Mouse (Mus musculus) kidney, postnatal 0 days (tissue): ENCODE results near the gene Mapt. TPM values are rescaled to one million over a fixed set of nuclear protein-coding genes. Genes with fewer than 3 reads are reported as not detected.

Experiments used
- ATAC-seq: fragments of 200-750 bp; cut with Nextera tagmentation; replicated peaks from 2 replicates; pipeline ENCODE4 v1.8.0; 2017; ENCODE audit warnings: low read depth, moderate number of reproducible peaks, moderate TSS enrichment, moderate library complexity; ENCODE audit not compliant: low FRiP score
- DNase-seq: peaks from one replicate; pipeline ENCODE4 v3.0.0-alpha.2; 2016; ENCODE audit warnings: low spot score
- H3K27ac ChIP-seq: fragments of 300-500 bp; sonication (generic); 2 replicates; pipeline ENCODE4 v1.5.1; 2014; ENCODE audit warnings: mild to moderate bottlenecking
- H3K27me3 ChIP-seq: fragments of 300-500 bp; sonication (generic); 2 replicates; pipeline ENCODE4 v1.6.1; 2014; ENCODE audit warnings: low read length, mixed read lengths; ENCODE audit not compliant: insufficient read depth
- H3K36me3 ChIP-seq: fragments of 300-500 bp; sonication (generic); 2 replicates; pipeline ENCODE4 v1.6.1; 2014; ENCODE audit warnings: low read length, mixed read lengths; ENCODE audit not compliant: insufficient read depth
- H3K4me1 ChIP-seq: fragments of 300-500 bp; sonication (generic); replicated peaks from 2 replicates; pipeline ENCODE4 v1.6.1; 2014; ENCODE audit warnings: antibody characterized with exemption, low read length, mixed read lengths; ENCODE audit not compliant: insufficient read depth
- H3K4me2 ChIP-seq: fragments of 300-500 bp; sonication (generic); 2 replicates; pipeline ENCODE4 v1.6.1; 2014; ENCODE audit warnings: mild to moderate bottlenecking, low read length, moderate library complexity, mixed read lengths
- H3K4me3 ChIP-seq: fragments of 300-500 bp; sonication (generic); replicated peaks from 2 replicates; pipeline ENCODE4 v1.5.1; 2014; ENCODE audit warnings: low read depth, low read length
- H3K9ac ChIP-seq: fragments of 300-500 bp; sonication (generic); 2 replicates; pipeline ENCODE4 v1.6.1; 2014; ENCODE audit warnings: low read depth, low read length
- H3K9me3 ChIP-seq: fragments of 300-500 bp; sonication (generic); replicated peaks from 2 replicates; pipeline ENCODE4 v1.6.1; 2016; ENCODE audit warnings: low read length, inconsistent platforms, mixed read lengths
- CTCF ChIP-seq: IDR thresholded peaks from 2 replicates; pipeline ENCODE4 v1.5.1; 2016; ENCODE audit warnings: antibody characterized with exemption, low read depth, mild to moderate bottlenecking, moderate library complexity
- WGBS: fragments of 180-500 bp; shearing (Covaris S2); extraction: QIAGEN DNeasy Blood & Tissue Kit; methylation state at CpG from one replicate; pipeline ENCODE4 v1.1.7; 2014; 5-methylcytosine and 5-hydroxymethylcytosine counted together
- polyA plus RNA-seq: library from polyadenylated mRNA; unstranded; fragments of >200 nt; fragmentation: Nextera tagmentation; extraction: Ambion mirVana; gene quantifications from 2 replicates; pipeline ENCODE4 v1.2.1, GENCODE M21; 2015

Gene Mapt
- polyA plus RNA-seq, 1 experiment from 2014 or later = 6.7 TPM

GRCm38 (mm10) chr11:104310226-104310887, 79.2 kb downstream of the Mapt start:
- Histone ChIP-seq H3K4me3 (no peak overlapping the region), H3K27me3 (no peaks in the 10 kb centered on the region), H3K27ac (no peak overlapping the region), H3K9me3 (no peaks in the 10 kb centered on the region), H3K9ac (no peak overlapping the region), H3K4me1 (no peaks in the 10 kb centered on the region), H3K4me2 (peak overlapping the region; percentile 35), H3K36me3 (no peaks in the 10 kb centered on the region)
- no peak for DNase-seq
- ATAC-seq = peak; percentile 24; the same call in 1 of the 2 replicates
- 12% methylated on average over 23 of the region's 23 CpGs for WGBS
- no peak for TF ChIP-seq CTCF

- Histone ChIP-seq H3K4me3 (no peak overlapping the region), H3K9me3 (no peaks in the 10 kb centered on the region), H3K36me3 (no peaks in the 10 kb centered on the region), H3K4me1 (no peaks in the 10 kb centered on the region), H3K4me2 (no peak overlapping the region), H3K27ac (no peak overlapping the region), H3K9ac (no peak overlapping the region), H3K27me3 (no peaks in the 10 kb centered on the region)
- WGBS = 69% methylated on average over 7 of the region's 7 CpGs
- peak; percentile 49 for TF ChIP-seq CTCF
- DNase-seq (no peak), ATAC-seq (no peak)
These were observed 80.5 kb downstream of the Mapt start for GRCm38 (mm10) chr11:104311643-104312042.

GRCm38 (mm10) chr11:104315703-104316102, 84.5 kb downstream of the Mapt start:
- ATAC-seq = no peak
- H3K27me3 ChIP-seq = no peaks in the 10 kb centered on the region
- no peaks in the 10 kb centered on the region for H3K36me3 ChIP-seq
- 3% methylated on average over 6 of the region's 6 CpGs for WGBS
- no peak overlapping the region for H3K4me3 ChIP-seq
- H3K9ac ChIP-seq = no peak overlapping the region
- H3K27ac ChIP-seq = no peak overlapping the region
- no peaks in the 10 kb centered on the region for H3K4me1 ChIP-seq
- H3K9me3 ChIP-seq = no peaks in the 10 kb centered on the region
- peak; percentile 89 for DNase-seq
- TF ChIP-seq CTCF = peak; percentile 99
- H3K4me2 ChIP-seq = no peak overlapping the region

- no peaks in the 10 kb centered on the region for H3K4me1 ChIP-seq
- H3K9me3 ChIP-seq = no peaks in the 10 kb centered on the region
- WGBS = 44% methylated on average over 16 of the region's 16 CpGs
- no peak overlapping the region for H3K27ac ChIP-seq
- H3K27me3 ChIP-seq = no peaks in the 10 kb centered on the region
- H3K36me3 ChIP-seq = no peaks in the 10 kb centered on the region
- no peak overlapping the region; the same call in 1 of the 2 replicates for H3K4me2 ChIP-seq
- no peak overlapping the region for H3K4me3 ChIP-seq
- ATAC-seq (no peak), DNase-seq (peak; percentile 79)
- TF ChIP-seq CTCF = no peak
- no peak overlapping the region for H3K9ac ChIP-seq
These were observed 85.7 kb downstream of the Mapt start for GRCm38 (mm10) chr11:104316685-104317400.

- no peak for ATAC-seq
- no peak for DNase-seq
- no peak overlapping the region for H3K4me2 ChIP-seq
- H3K4me3 ChIP-seq = no peak overlapping the region
- no peaks in the 10 kb centered on the region for H3K36me3 ChIP-seq
- no peak overlapping the region for H3K9ac ChIP-seq
- 91% methylated on average over 3 of the region's 3 CpGs for WGBS
- H3K27ac ChIP-seq = no peak overlapping the region
- no peaks in the 10 kb centered on the region for H3K27me3 ChIP-seq
- no peak for TF ChIP-seq CTCF
- H3K4me1 ChIP-seq = no peaks in the 10 kb centered on the region
- no peaks in the 10 kb centered on the region for H3K9me3 ChIP-seq
These were observed 86.4 kb downstream of the Mapt start for GRCm38 (mm10) chr11:104317631-104318030.

- Histone ChIP-seq H3K27ac (no peak overlapping the region), H3K9ac (peak overlapping the region; percentile 47; the same call in 1 of the 2 replicates), H3K9me3 (no peaks in the 10 kb centered on the region)
These were observed 88.0 kb downstream of the Mapt start for GRCm38 (mm10) chr11:104318940-104319781.

More at GRCm38 (mm10) chr11:104318940-104319781, 88.0 kb downstream of the Mapt start:
- Histone ChIP-seq H3K4me2 (peak overlapping the region; percentile 83), H3K36me3 (no peaks in the 10 kb centered on the region), H3K27me3 (no peaks in the 10 kb centered on the region), H3K4me3 (peak overlapping the region; percentile 42), H3K4me1 (no peaks in the 10 kb centered on the region)
- ATAC-seq = peak; percentile 42; the same call in 1 of the 2 replicates
- DNase-seq = peak; percentile 67
- 2% methylated on average over 24 of the region's 24 CpGs for WGBS
- 0 out of 2 replicates have a peak, but pooled peaks have one; percentile 17 for TF ChIP-seq CTCF
